In genomic region chr5:115580229-115581001, GRCm38 (mm10) we compare ENCODE assay signal across 12 mouse cellular contexts.
"Had no signal": no experiment of that assay in that cellular context is flagged by ENCODE, and none has a peak within 500 bp of the region (broad histone marks: within the 10 kb centered on the region; RNA-seq: fewer than 3 reads in every experiment).

No protein-coding gene starts in this region.

- H3K4me3 ChIP-seq: kidney, embryonic 15.5 days; liver, embryonic 15.5 days; lung, embryonic 15.5 days had no signal

- H3K27me3 ChIP-seq: kidney, embryonic 15.5 days; liver, embryonic 15.5 days; lung, embryonic 15.5 days had no signal

- H3K4me1 ChIP-seq: kidney, embryonic 15.5 days; liver, embryonic 15.5 days; lung, embryonic 15.5 days had no signal

- DNase-seq: kidney, adult 8-10 months; kidney, postnatal 10 days; kidney, postnatal 36 days; lung, adult 18-20 months; lung, postnatal 14 days; lung, postnatal 4 days; midbrain, embryonic 14.5 days; thymus, adult 18-20 months; thymus, postnatal 36 days had no signal

- H3K9me3 ChIP-seq: liver, embryonic 15.5 days had no signal

- H3K27ac ChIP-seq: kidney, embryonic 15.5 days; liver, embryonic 15.5 days; lung, embryonic 15.5 days had no signal
